Mouse (Mus musculus) frontal cortex, postnatal 14 days (tissue): ENCODE measurements around the gene Gm21586.
"Not testable (repeated sequence)": the region's sequence is repeated elsewhere in the genome, so short reads cannot be mapped to it uniquely, and the experiment has no call there.

ENCODE experiments used
- DNase-seq, 2 experiments: peaks; one replicate each; pipeline ENCODE4 v3.0.0; 2022; ENCODE audit warnings: low spot score in 2 of 2

The Gm21586 gene

DNA sequence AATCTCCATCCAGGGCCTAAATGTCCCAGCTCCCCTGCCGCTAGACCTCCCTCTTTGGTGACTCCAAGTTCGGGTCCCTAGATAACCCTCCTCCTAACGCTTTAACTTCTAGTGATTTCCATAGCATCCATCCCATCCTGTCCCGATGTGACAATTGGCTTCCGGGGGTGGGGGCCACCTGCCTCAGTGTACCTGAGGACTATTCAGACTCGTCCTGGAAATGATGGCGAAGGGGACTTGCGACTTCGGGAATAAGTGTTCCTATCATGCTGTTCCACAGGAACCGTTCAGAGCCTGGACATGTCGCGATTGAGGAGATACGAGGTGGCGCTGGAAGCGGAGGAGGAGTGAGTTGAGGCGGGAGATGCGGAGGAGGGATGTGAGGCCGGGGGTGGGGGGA is at the start of gene Gm21586:
Gm21586 (plus strand) TSS at position 301 of the 400 bp plus-strand sequence.
- not testable (repeated sequence) for DNase-seq

DNA sequence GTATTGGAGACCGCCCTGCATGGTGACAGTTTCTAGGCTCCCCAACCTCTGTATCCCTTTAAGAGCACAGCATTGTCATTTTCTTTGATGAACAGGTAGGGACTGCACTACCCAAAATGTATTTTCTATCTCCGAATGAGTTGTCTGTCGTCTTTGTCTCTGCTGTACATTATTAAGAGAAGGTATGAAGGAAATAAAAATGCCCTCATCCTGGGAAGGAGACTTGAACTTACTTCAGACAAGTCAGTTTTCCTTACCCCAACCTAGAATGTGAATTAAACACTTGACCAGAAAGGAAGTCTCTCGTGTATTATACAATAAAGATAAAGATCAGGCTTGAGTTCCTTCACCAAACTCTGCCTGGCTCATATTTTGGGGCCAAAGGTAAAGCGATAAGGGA is 27.3 kb downstream of the Gm21586 start, which contains the start of gene Gm2163:
Gm2163 (plus strand) TSS at position 301 of the 400 bp plus-strand sequence.
- not testable (repeated sequence) for DNase-seq
